Mouse (Mus musculus) hindbrain, embryonic 16.5 days (tissue): ENCODE data around the gene Cntnap5c. TPM values are rescaled to one million over a fixed set of nuclear protein-coding genes. Genes with fewer than 3 reads are reported as not detected.
A peak's percentile ranks its signal among the peaks of the same experiment; 100 is the strongest.
"Not testable (repeated sequence)": the region's sequence is repeated elsewhere in the genome, so short reads cannot be mapped to it uniquely, and the experiment has no call there.

Experiments
- ATAC-seq: fragments of 200-750 bp; cut with Nextera tagmentation; 2 replicates; pipeline ENCODE4 v1.8.0; 2017; ENCODE audit warnings: moderate TSS enrichment, moderate library complexity
- H3K27ac ChIP-seq: fragments of 300-500 bp; sonication (generic); 2 replicates; pipeline ENCODE4 v1.5.1; 2014; ENCODE audit warnings: low read depth, mild to moderate bottlenecking, control low read depth, low read length, moderate library complexity
- H3K27me3 ChIP-seq: fragments of 300-500 bp; sonication (generic); replicated peaks from 2 replicates; pipeline ENCODE4 v1.6.1; 2014; ENCODE audit warnings: low read length; ENCODE audit not compliant: control insufficient read depth, insufficient read depth
- H3K36me3 ChIP-seq: fragments of 300-500 bp; sonication (generic); 2 replicates; pipeline ENCODE4 v1.6.1; 2014; ENCODE audit warnings: mild to moderate bottlenecking, low read length, moderate library complexity, mixed read lengths; ENCODE audit not compliant: control insufficient read depth, insufficient read depth
- H3K4me1 ChIP-seq: fragments of 300-500 bp; sonication (generic); 2 replicates; pipeline ENCODE4 v1.6.1; 2014; ENCODE audit warnings: low read depth, low read length; ENCODE audit not compliant: control insufficient read depth, insufficient read depth
- H3K4me2 ChIP-seq: fragments of 300-500 bp; sonication (generic); 2 replicates; pipeline ENCODE4 v1.6.1; 2014; ENCODE audit warnings: mild to moderate bottlenecking, low read length, control low read depth, moderate library complexity
- H3K4me3 ChIP-seq: fragments of 300-500 bp; sonication (generic); 2 replicates; pipeline ENCODE4 v1.5.1; 2014; ENCODE audit warnings: mild to moderate bottlenecking, low read length, control low read depth, moderate library complexity
- H3K9ac ChIP-seq: fragments of 300-500 bp; sonication (generic); 2 replicates; pipeline ENCODE4 v1.6.1; 2014; ENCODE audit warnings: low read depth, mild to moderate bottlenecking, control low read depth, low read length, moderate library complexity
- H3K9me3 ChIP-seq: fragments of 300-500 bp; sonication (generic); 2 replicates; pipeline ENCODE4 v1.6.1; 2014; ENCODE audit warnings: mild to moderate bottlenecking, low read length, moderate library complexity; ENCODE audit not compliant: control insufficient read depth
- WGBS: fragments of 180-500 bp; shearing (Covaris S2); extraction: QIAGEN DNeasy Blood & Tissue Kit; methylation state at CpG from one replicate; pipeline ENCODE4 v1.1.7; 2014; 5-methylcytosine and 5-hydroxymethylcytosine counted together
- polyA plus RNA-seq: library from polyadenylated mRNA; unstranded; fragments of >200 nt; fragmentation: Nextera tagmentation; extraction: Ambion mirVana; gene quantifications from 2 replicates; pipeline ENCODE4 v1.2.1, GENCODE M21; 2015

Gene Cntnap5c
- polyA plus RNA-seq, 1 experiment from 2014 or later, result 5.7 TPM

DNA sequence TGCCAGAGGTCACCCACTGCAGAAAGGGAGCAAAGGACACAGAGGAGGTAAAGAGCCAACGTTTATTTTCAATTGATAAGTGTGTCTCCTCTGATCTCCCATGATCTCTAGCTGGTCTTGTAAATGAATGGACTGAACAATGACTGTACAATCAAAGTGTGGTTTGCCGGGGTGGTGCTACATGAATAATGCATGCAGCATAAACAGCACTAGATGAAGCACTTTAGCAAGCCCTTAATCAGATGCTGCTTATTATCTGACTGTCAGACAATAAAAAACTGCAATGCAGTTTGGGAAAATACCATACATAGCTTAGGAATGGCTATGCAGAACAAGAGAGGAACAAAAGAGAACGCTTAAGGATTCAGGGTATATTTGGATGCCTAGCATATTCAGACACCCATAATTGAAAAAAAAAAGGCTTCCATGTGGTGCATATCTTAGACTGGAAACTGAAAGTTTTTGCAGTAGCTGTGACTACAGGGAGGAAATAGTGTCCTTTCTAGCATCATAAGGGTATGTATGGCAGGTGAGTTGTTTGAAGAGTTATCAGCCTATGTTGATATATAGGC lies 30.1 kb downstream of the Cntnap5c start:
- Histone ChIP-seq H3K27me3 (no peaks in the 10 kb centered on the region), H3K4me1 (no peaks in the 10 kb centered on the region; the same call in 1 of the 2 replicates), H3K27ac (no peak overlapping the region), H3K9ac (no peak overlapping the region), H3K9me3 (no peaks in the 10 kb centered on the region), H3K4me3 (no peak overlapping the region), H3K36me3 (no peaks in the 10 kb centered on the region), H3K4me2 (no peak overlapping the region)
- 17% methylated on average over 3 of the region's 3 CpGs for WGBS
- ATAC-seq, result no peak

DNA sequence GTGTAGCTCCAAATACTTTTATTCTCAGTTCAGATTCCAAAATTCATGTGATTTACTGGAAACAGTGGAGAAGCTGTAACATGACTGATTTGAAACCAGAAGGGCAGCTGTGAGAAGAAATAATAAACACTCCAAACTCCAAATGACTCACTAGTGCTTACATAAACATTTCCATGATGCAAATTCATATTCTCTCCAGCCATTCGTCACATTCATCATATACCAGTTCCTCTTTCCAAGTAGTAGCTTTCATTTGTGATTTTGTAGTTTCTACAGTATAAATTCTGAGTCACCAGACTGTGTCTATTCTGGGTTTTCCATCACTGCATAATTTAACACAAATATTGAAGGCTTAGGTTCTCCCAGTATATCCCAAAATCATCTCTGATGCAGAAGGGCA lies 31.8 kb downstream of the Cntnap5c start:
- Histone ChIP-seq H3K9ac (no peak overlapping the region), H3K9me3 (no peaks in the 10 kb centered on the region), H3K4me3 (no peak overlapping the region), H3K27ac (no peak overlapping the region), H3K4me1 (no peaks in the 10 kb centered on the region; the same call in 1 of the 2 replicates), H3K27me3 (no peaks in the 10 kb centered on the region), H3K4me2 (no peak overlapping the region), H3K36me3 (no peaks in the 10 kb centered on the region)
- 89% methylated on average over 1 of the region's 1 CpGs for WGBS
- no peak for ATAC-seq

DNA sequence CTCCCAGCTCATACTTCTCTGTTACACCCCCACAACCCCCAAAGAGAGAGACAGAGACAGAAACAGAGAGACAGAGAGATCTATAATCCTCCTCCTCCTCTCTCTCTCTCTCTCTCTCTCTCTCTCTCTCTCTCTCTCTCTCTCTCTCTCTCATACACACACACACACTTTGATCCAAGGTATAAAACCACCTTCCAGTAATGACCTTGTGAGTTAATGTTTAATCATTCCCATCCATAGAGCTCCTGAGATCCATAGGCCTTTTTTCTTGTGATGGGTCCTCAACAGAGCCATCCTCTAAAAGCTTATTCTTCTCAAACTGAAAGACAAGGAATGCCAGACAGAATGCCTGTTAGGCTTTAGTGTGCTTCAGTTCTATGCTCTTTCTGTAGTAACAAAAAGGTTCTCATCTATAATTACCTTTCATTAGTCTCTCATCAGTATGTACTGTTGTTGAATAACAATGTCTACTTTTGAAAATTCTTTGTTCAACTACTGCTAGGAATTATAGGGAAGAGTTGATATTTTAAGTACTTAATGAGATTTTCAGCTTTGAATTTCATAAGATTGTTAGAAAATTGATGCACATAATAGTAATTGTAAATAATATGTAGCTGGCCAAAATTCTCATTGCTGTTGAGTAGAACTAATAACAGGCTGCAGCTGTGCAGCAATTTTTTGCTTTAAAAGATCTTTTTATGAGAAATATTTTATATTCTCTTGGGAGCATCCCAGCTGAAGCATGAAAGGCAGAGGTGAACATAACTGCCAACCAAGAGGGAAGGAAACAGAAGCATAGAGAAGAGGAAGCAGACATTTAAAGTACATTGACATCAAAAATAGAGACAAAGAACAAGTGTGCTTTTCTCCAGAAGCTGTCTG lies 68.0 kb downstream of the Cntnap5c start:
- Histone ChIP-seq H3K9me3 (no peaks in the 10 kb centered on the region), H3K36me3 (no peaks in the 10 kb centered on the region), H3K4me2 (no peak overlapping the region), H3K27ac (no peak overlapping the region), H3K9ac (no peak overlapping the region), H3K4me3 (no peak overlapping the region), H3K27me3 (no peaks in the 10 kb centered on the region), H3K4me1 (no peaks in the 10 kb centered on the region)
- no peak for ATAC-seq

DNA sequence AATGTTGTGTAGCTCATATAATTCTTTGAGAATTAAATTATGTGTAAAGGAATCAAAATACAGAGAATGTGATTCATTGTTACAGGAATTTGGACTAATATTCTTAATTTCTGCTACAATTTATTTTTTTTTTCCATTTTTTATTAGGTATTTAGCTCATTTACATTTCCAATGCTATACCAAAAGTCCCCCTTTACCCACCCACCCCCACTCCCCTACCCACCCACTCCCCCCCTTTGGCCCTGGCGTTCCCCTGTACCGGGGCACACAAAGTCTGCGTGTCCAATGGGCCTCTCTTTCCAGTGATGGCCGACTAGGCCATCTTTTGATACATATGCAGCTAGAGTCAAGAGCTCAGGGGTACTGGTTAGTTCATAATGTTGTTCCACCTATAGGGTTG lies 86.4 kb downstream of the Cntnap5c start:
- not testable (repeated sequence) for H3K4me3 ChIP-seq, H3K9ac ChIP-seq, H3K9me3 ChIP-seq, H3K4me1 ChIP-seq, ATAC-seq, H3K27ac ChIP-seq, H3K4me2 ChIP-seq, H3K27me3 ChIP-seq, H3K36me3 ChIP-seq
- WGBS, result no CpG with 5 or more reads among the region's 4 CpGs

- Histone ChIP-seq H3K9me3 (no peaks in the 10 kb centered on the region), H3K27ac (no peak overlapping the region), H3K4me1 (no peaks in the 10 kb centered on the region), H3K36me3 (no peaks in the 10 kb centered on the region), H3K9ac (no peak overlapping the region), H3K27me3 (no peaks in the 10 kb centered on the region), H3K4me2 (no peak overlapping the region), H3K4me3 (no peak overlapping the region)
- no peak for ATAC-seq
Measured at GRCm38 (mm10) chr17:57865996-57866395, 96.6 kb downstream of the Cntnap5c start.

- Histone ChIP-seq H3K4me2 (no peak overlapping the region), H3K9me3 (no peaks in the 10 kb centered on the region), H3K27ac (no peak overlapping the region), H3K36me3 (no peaks in the 10 kb centered on the region), H3K4me1 (no peaks in the 10 kb centered on the region), H3K9ac (no peak overlapping the region), H3K4me3 (no peak overlapping the region), H3K27me3 (no peaks in the 10 kb centered on the region)
- 84% methylated on average over 4 of the region's 4 CpGs for WGBS
- ATAC-seq, result no peak
Measured at GRCm38 (mm10) chr17:57887742-57888389, 118.5 kb downstream of the Cntnap5c start.

GRCm38 (mm10) chr17:57911770-57912293 lies 142.5 kb downstream of the Cntnap5c start:
- no peak overlapping the region for H3K4me3 ChIP-seq
- no peak for ATAC-seq

DNA sequence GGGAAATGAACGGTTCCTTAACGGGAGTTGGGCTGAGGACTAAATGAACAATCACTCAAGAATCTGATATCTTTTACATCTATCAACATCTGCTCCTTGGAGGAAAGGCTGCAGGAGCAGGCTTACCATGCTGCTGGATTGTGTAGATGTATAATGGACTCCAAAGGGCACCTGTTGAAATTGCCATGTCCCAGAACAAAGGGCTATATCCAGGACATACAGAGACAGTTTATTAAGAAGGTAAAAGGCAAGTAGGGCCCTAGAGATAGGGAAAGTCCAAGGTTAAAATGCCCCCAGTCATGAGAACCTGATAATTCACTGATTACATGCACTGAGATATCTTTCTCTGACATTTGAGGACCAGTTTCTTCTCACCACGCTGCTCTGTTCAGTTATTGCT lies 214.9 kb downstream of the Cntnap5c start:
- WGBS, result 79% methylated on average over 3 of the region's 3 CpGs
- H3K9me3 ChIP-seq, result no peaks in the 10 kb centered on the region
- no peak overlapping the region for H3K9ac ChIP-seq
- H3K4me3 ChIP-seq, result no peak overlapping the region
- no peaks in the 10 kb centered on the region for H3K27me3 ChIP-seq
- H3K36me3 ChIP-seq, result no peaks in the 10 kb centered on the region
- ATAC-seq, result peak; percentile 42; the same call in 1 of the 2 replicates
- H3K27ac ChIP-seq, result no peak overlapping the region
- H3K4me2 ChIP-seq, result no peak overlapping the region
- no peaks in the 10 kb centered on the region for H3K4me1 ChIP-seq

More at GRCm38 (mm10) chr17:57911770-57912293, 142.5 kb downstream of the Cntnap5c start:
- Histone ChIP-seq H3K4me1 (no peaks in the 10 kb centered on the region), H3K27ac (no peak overlapping the region), H3K4me2 (no peak overlapping the region), H3K27me3 (no peaks in the 10 kb centered on the region), H3K9ac (no peak overlapping the region), H3K36me3 (no peaks in the 10 kb centered on the region), H3K9me3 (no peaks in the 10 kb centered on the region)

GRCm38 (mm10) chr17:57988420-57988819 lies 219.1 kb downstream of the Cntnap5c start:
- no peaks in the 10 kb centered on the region for H3K9me3 ChIP-seq
- 51% methylated on average over 2 of the region's 2 CpGs for WGBS
- no peak for ATAC-seq

More at GRCm38 (mm10) chr17:57988420-57988819, 219.1 kb downstream of the Cntnap5c start:
- no peaks in the 10 kb centered on the region for H3K27me3 ChIP-seq
- H3K36me3 ChIP-seq, result no peaks in the 10 kb centered on the region
- H3K4me1 ChIP-seq, result no peaks in the 10 kb centered on the region
- H3K9ac ChIP-seq, result no peak overlapping the region
- H3K27ac ChIP-seq, result no peak overlapping the region
- no peak overlapping the region for H3K4me3 ChIP-seq
- no peak overlapping the region for H3K4me2 ChIP-seq
